Mouse (Mus musculus) central nervous system, embryonic 18 days (tissue): ENCODE data around the gene Aox3. TPM values are rescaled to one million over a fixed set of nuclear protein-coding genes. Genes with fewer than 3 reads are reported as not detected.

Source experiments
- polyA plus RNA-seq: library from polyadenylated mRNA; depleted of rRNA; stranded (reverse); fragments of >200 nt; gene quantifications from 2 replicates; pipeline ENCODE4 v1.2.3, GENCODE M21; 2012; rRNA removed

The Aox3 gene
- polyA plus RNA-seq: 0.41 and 0.49 TPM in 2 replicates

DNA sequence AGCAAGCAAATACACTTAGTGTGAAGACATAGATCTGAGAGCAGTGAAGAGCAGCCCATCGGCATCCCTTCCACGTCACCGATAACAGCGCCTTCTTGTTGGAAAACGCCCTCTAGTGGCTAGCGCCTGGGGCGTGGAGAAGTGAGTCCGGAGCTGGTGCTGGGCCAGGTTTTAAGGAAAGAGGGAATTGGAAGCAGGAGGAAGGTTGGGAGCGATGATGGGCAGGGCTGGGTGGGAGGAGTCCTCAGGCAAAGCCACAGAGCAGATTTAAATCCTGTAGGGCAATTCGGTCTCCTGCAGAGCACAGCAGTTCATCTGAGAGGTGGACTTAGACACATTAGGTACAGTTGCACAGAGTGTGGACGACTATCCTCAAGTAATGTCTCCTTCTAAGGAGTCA is at the start of gene Aox3:
Gene Aox3 (plus strand): TSS at position 251 of the 400 bp plus-strand sequence.

DNA sequence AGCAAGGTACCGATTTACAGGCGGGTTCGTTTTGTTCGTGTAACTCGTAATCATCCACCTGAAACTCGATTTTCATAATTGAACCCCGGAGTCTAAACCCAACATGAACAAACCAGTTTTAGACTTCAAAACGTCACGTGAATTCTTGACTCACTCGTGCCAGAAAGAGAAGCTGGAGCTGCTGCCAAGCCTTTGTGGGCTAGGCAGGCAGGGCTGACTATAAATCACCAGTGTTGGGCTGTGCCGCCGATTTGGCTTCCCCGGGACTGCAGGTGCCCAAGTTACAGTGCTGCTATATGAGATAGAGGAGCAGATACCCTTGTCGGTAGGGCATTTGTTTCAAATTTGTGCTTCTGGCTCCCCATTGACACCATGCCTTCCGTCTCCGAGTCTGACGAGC is 97.3 kb downstream of the Aox3 start, which contains the start of gene Aox4:
Gene Aox4 (plus strand): TSS at position 195 of the 400 bp plus-strand sequence.

Other genes starting within 250 kb of the Aox3 start
- gene Sgo2a, start 117.2 kb upstream of the Aox3 start, polyA plus RNA-seq: 2.5 and 3.3 TPM in 2 replicates
- 38.3 and 38.7 TPM in 2 replicates for gene Kctd18, start 94.2 kb upstream of the Aox3 start, polyA plus RNA-seq
- 0.45 and 0.56 TPM in 2 replicates for gene Aox1, start 83.2 kb upstream of the Aox3 start, polyA plus RNA-seq
- gene Aox4, start 97.3 kb downstream of the Aox3 start, polyA plus RNA-seq: 1.1 TPM in 2 replicates
- 0.01 and 0.06 TPM in 2 replicates for gene Aox2, start 165.2 kb downstream of the Aox3 start, polyA plus RNA-seq